Mouse (Mus musculus): ENCODE data around the gene Pp2d1. TPM values are rescaled to one million over a fixed set of nuclear protein-coding genes. Genes with fewer than 3 reads are reported as not detected.

Gene Pp2d1
- total and polyA plus RNA-seq, 3 experiments, result not detected

GRCm38 (mm10) chr17:53569829-53570228, 30.6 kb upstream of the Pp2d1 start (continued):
- TF ChIP-seq KAT2A (IDR thresholded peaks at IDR 0.05; ENCODE audit: insufficient replicate concordance, low read length) (0 out of 2 replicates have a peak, but pooled peaks have one; percentile 19), RCOR1 (conservative IDR thresholded peaks at IDR 0.05; ENCODE audit: low read depth, low read length) (no peak), BHLHE40 (IDR thresholded peaks at IDR 0.05; ENCODE audit: low read depth, low read length) (peak; percentile 64), POLR2AphosphoS2 (IDR thresholded peaks at IDR 0.05; ENCODE audit: low read depth, low read length) (no peak), IRF4 (IDR thresholded peaks at IDR 0.05; ENCODE audit: low read depth, low read length) (peak; percentile 85), RAD21 (IDR thresholded peaks at IDR 0.05; ENCODE audit: low read depth, low read length) (no peak), TCF12 (IDR thresholded peaks at IDR 0.05; ENCODE audit: low read depth, low read length) (peak; percentile 20; the same call in 1 of the 2 replicates)

- Histone ChIP-seq H3K4me1 (ENCODE audit: control insufficient read depth in 1 of 2, insufficient read depth in 2 of 2) (peaks cover 0 to 24% of the 10 kb centered on the region in 2 experiments; a peak in 2 of 4 replicates), H3K4me2 (ENCODE audit: insufficient read depth, low read depth, poor library complexity, severe bottlenecking) (peak overlapping the region; percentile 100), H3K9me3 (replicated peaks; ENCODE audit: low read length) (no peaks in the 10 kb centered on the region), H3K9ac (ENCODE audit: insufficient read depth, low read depth) (peak overlapping the region; percentile 96), H3K27me3 (replicated peaks) (no peaks in the 10 kb centered on the region), H3K36me3 (replicated peaks in 1 of 2; ENCODE audit: control insufficient read depth in 1 of 2, insufficient read depth in 1 of 2, low read length in 1 of 2) (no peaks in the 10 kb centered on the region), H3K27ac (ENCODE audit: insufficient read depth, low read depth) (peak overlapping the region; percentile 67), H3K4me3 (replicated peaks in 1 of 3; ENCODE audit: low read depth in 2 of 3, low read length in 2 of 3, poor library complexity in 1 of 3) (peak overlapping the region; percentile 77 to 95 (median 78)), H3K79me2 (replicated peaks; ENCODE audit: control insufficient read depth, extremely low read depth, insufficient read depth, poor library complexity, severe bottlenecking) (peaks cover 19% of the 10 kb centered on the region)
- 0 out of 4 replicates have a peak, but pooled peaks of 1 of the 2 experiments have one; percentile 7 for TF ChIP-seq CTCF (conservative IDR thresholded peaks at IDR 0.05 in 1 of 2, IDR thresholded peaks at IDR 0.05 in 1 of 2; ENCODE audit: low read depth in 2 of 2, low read length in 2 of 2)
- no peak for TF ChIP-seq JUN (IDR thresholded peaks at IDR 0.05; ENCODE audit: insufficient read depth, low read depth, low read length)
- peak; percentile 26 for TF ChIP-seq USF1 (IDR thresholded peaks at IDR 0.05; ENCODE audit: low read depth, low read length)
- no peak for TF ChIP-seq PAX5 (IDR thresholded peaks at IDR 0.05; ENCODE audit: low read length)
- TF ChIP-seq CHD1 (IDR thresholded peaks at IDR 0.05; ENCODE audit: low read depth, low read length), result 0 out of 2 replicates have a peak, but pooled peaks have one; percentile 62
- TF ChIP-seq TCF12 (IDR thresholded peaks at IDR 0.05; ENCODE audit: low read depth, low read length), result no peak
- no peak for TF ChIP-seq E2F4 (IDR thresholded peaks at IDR 0.05; ENCODE audit: insufficient replicate concordance, low read depth, low read length)
- peak; percentile 11 for DNase-seq (ENCODE audit: extremely low read depth)
- in situ Hi-C loops (cut with MboI; ENCODE audit: low pct_ligation_motif_present, low pct_unique_long_range_greater_than_20kb, low sequenced_read_pairs) (no loop called here), dilution Hi-C loops (cut with MboI; ENCODE audit: extremely low pct_ligation_motif_present, extremely low pct_unique_long_range_greater_than_20kb, low sequenced_read_pairs) (no loop called here)
Observed at GRCm38 (mm10) chr17:53568734-53569386, 29.6 kb upstream of the Pp2d1 start.

DNA sequence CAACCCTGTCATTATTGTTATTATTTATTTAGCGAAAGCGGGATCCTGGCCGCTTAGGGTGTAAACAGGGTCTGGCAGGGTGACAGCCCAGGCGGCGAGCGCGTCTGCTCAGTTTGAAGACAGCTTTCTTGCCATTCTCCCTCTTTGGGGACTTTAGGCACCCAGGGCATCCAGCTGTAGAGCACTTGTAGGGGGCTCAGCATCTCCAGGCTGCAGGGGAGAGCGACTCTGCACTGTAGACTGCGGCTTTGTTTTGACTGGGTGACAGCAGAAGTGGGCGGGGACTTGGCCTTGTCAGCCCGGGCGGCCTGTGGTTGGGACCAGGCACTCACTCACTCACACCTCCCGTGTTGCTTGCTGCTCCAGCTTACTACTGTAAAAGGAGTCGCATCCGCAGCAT, 28.9 kb upstream of the Pp2d1 start:
- Histone ChIP-seq H3K36me3 (replicated peaks in 1 of 2; ENCODE audit: control insufficient read depth in 1 of 2, insufficient read depth in 1 of 2, low read length in 1 of 2) (no peaks in the 10 kb centered on the region), H3K27me3 (replicated peaks) (no peaks in the 10 kb centered on the region), H3K4me2 (ENCODE audit: insufficient read depth, low read depth, poor library complexity, severe bottlenecking) (peak overlapping the region; percentile 100), H3K9ac (ENCODE audit: insufficient read depth, low read depth) (peak overlapping the region; percentile 96), H3K4me1 (ENCODE audit: control insufficient read depth in 1 of 2, insufficient read depth in 2 of 2) (peaks cover 0 to 24% of the 10 kb centered on the region in 2 experiments; a peak in 2 of 4 replicates), H3K27ac (ENCODE audit: insufficient read depth, low read depth) (peak overlapping the region; percentile 80), H3K9me3 (replicated peaks; ENCODE audit: low read length) (no peaks in the 10 kb centered on the region), H3K79me2 (replicated peaks; ENCODE audit: control insufficient read depth, extremely low read depth, insufficient read depth, poor library complexity, severe bottlenecking) (peaks cover 19% of the 10 kb centered on the region), H3K4me3 (replicated peaks in 1 of 3; ENCODE audit: low read depth in 2 of 3, low read length in 2 of 3, poor library complexity in 1 of 3) (peak overlapping the region; percentile 77 to 95 (median 78))
- dilution Hi-C loops (cut with MboI; ENCODE audit: extremely low pct_ligation_motif_present, extremely low pct_unique_long_range_greater_than_20kb, low sequenced_read_pairs) (no loop called here), in situ Hi-C loops (cut with MboI; ENCODE audit: low pct_ligation_motif_present, low pct_unique_long_range_greater_than_20kb, low sequenced_read_pairs) (no loop called here)
- DNase-seq (ENCODE audit: extremely low read depth), result peak; percentile 83
- TF ChIP-seq ELF1 (IDR thresholded peaks at IDR 0.05; ENCODE audit: low read depth, low read length) (no peak), HCFC1 (IDR thresholded peaks at IDR 0.05; ENCODE audit: low read depth, low read length) (no peak), BHLHE40 (IDR thresholded peaks at IDR 0.05; ENCODE audit: low read depth, low read length) (peak; percentile 77), POLR2A (IDR thresholded peaks at IDR 0.05; ENCODE audit: low read depth, low read length) (peak; percentile 35), USF2 (conservative IDR thresholded peaks at IDR 0.05; ENCODE audit: low read depth, low read length) (no peak), TBP (conservative IDR thresholded peaks at IDR 0.05; ENCODE audit: low read depth, low read length) (0 out of 2 replicates have a peak, but pooled peaks have one; percentile 35), CHD2 (IDR thresholded peaks at IDR 0.05; ENCODE audit: low read length) (no peak), RCOR1 (conservative IDR thresholded peaks at IDR 0.05; ENCODE audit: low read depth, low read length) (no peak), SIN3A (IDR thresholded peaks at IDR 0.05; ENCODE audit: low read length) (peak; percentile 94), MXI1 (IDR thresholded peaks at IDR 0.05; ENCODE audit: low read depth, low read length) (peak; percentile 63; the same call in 1 of the 2 replicates), JUND (conservative IDR thresholded peaks at IDR 0.05; ENCODE audit: low read depth, low read length) (no peak), NELFE (IDR thresholded peaks at IDR 0.05; ENCODE audit: low read depth, low read length) (peak; percentile 15; the same call in 1 of the 2 replicates), MAFK (IDR thresholded peaks at IDR 0.05; ENCODE audit: insufficient replicate concordance, low read length) (no peak), IRF4 (IDR thresholded peaks at IDR 0.05; ENCODE audit: low read depth, low read length) (no peak), PAX5 (IDR thresholded peaks at IDR 0.05; ENCODE audit: low read length) (no peak), MAX (IDR thresholded peaks at IDR 0.05; ENCODE audit: low read length) (0 out of 2 replicates have a peak, but pooled peaks have one; percentile 16), TCF12 (IDR thresholded peaks at IDR 0.05; ENCODE audit: low read depth, low read length) (peak; percentile 26; the same call in 1 of the 2 replicates)

Data from CH12.LX (cell line).